Mouse (Mus musculus): Measurements from ENCODE around the gene Fam196a. TPM values are rescaled to one million over a fixed set of nuclear protein-coding genes. Genes with fewer than 3 reads are reported as not detected.

The Fam196a gene
- polyA plus RNA-seq (2014; fragmentation: Illumina TruSeq; extraction: RNeasy Lipid Tissue Mini Kit (QIAGEN cat#74804); ENCODE audit: low read depth, low replicate concordance), result not detected

DNA sequence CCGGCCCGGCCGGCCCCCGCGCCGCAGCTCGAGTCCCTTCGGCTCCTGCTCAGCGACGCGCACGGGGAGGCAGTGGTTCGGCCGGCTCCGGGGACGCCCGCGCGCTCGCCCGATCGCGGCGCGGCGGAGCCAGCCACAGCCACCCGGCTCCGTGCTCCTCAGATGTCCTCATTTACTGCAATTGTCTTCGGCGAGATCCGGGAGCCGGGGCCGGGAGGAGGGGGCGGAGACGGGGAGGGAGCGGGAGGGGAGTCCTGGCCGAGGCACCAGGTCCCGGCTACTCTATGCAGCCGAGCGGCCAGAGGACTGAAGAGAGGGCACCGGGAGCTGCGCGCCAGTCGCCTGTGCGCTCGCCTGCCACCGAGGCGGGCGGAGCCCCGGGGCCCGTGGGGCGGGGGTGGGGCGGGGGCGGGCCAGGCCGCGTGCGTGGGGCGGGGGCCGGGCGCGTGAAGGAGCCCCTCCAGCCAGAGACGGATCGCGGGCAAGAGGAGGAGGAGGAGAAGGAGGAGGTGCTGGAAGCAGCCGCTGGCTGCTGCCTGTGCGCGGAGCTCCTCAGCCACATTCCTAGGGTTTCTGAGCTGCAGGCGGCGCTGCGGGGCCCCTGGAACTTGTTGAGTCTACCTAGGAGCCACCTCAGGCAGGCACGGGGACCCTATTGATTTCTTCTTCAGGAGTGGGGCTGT, at the start of gene Fam196a:
Fam196a (minus strand) TSS at position 504 of the 683 bp plus-strand sequence.

Measured in heart, adult 10 weeks (tissue).